Mouse (Mus musculus): Measurements from ENCODE around the gene Pde4d.

- TF ChIP-seq CTCF (IDR thresholded peaks at IDR 0.05; ENCODE audit: extremely low read depth, insufficient read depth, low read length) (no peak), POLR2A (IDR thresholded peaks at IDR 0.05; ENCODE audit: extremely low read depth, insufficient read depth, low read length) (no peak)
Measured at GRCm38 (mm10) chr13:108686807-108687206, 237.1 kb downstream of the Pde4d start.
